Mouse (Mus musculus): ENCODE measurements around the gene Slc12a8. TPM values are rescaled to one million over a fixed set of nuclear protein-coding genes. Genes with fewer than 3 reads are reported as not detected.

The Slc12a8 gene
- polyA plus RNA-seq, 2 experiments from 2014 or later, result 5.0 to 7.0 TPM

DNA sequence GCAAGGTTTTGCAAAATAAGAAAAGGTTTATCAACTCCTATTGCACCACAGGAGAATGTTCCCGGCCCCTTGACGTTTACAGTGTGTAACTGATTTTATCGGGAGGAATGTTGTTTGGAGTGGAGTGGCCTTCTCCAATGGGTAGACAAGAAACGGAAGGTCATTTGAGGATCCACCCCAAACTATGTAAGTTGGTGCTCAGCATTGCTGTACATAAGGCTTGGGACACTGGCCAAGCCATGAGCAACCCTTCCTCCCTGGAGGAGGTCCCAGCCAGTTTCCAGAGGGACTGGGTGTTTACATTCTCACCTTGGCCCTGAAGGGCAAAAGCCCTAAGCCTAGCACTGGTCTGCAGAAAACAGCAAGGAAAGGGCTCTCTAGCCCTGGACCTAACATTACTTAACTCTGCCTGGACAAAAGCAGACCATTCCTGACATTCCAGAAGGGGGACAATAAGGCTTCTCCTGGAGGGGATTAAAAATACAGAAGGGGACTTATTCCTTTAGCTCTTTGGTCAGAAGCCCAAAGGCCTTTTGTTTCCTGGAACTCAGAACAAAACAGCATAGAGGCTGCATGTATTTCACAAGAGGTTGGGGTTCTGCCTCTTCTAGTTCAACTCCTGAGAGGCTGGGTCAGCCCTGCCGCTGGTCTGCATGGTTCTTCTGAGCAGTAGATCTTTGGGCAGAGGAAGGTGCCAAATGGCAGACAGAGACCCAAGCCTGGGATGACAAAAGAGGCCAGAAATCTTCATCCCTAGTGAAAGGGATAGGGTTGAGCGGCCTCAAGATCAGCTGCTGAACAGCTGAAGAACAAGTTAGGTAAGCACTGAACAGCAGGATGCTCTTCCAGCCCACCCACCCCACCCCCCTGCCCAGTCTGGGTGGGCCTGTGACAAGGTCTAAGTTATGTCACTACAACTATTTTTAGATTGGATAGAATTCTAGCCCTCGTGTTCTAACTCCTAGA is 159.5 kb downstream of the Slc12a8 start:
- ATAC-seq, result no peak

DNA sequence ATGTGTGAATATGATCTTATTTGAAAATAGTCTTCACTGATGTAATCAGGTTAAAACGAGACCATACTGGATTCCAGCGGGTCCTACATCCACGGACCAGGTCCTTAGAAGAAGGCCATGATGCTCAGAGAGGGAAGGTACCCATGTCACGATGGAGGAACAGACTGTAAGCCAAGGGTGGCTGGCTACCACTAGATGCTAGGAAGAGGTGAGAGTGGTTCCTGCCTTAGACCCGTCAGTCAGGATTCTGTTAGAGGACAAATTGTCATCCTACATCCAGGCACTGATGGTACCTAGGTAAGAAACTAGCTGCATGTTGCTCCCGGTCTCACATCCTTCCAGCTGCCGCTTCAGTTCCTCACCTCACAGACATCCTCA is 160.2 kb downstream of the Slc12a8 start:
- ATAC-seq, result no peak

DNA sequence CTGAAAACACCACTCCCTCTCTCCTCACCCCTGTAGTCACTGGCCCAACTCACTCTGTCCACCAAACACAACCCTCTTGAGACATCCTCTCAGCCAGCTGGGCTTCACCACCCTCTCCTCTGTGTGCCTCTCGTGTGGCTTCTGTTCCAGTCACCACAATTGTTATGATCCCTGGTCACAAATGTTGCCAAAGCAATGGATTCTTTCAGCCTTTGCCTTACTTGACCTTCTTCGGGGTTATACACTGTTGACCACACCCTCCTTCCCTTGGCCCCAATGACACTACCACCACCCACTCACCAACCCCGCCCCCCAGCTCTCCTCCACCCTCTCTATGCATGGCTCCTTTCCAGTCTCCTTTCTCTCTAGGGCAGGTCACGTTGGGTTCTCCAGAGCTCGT is 160.8 kb downstream of the Slc12a8 start:
- ATAC-seq, result no peak

DNA sequence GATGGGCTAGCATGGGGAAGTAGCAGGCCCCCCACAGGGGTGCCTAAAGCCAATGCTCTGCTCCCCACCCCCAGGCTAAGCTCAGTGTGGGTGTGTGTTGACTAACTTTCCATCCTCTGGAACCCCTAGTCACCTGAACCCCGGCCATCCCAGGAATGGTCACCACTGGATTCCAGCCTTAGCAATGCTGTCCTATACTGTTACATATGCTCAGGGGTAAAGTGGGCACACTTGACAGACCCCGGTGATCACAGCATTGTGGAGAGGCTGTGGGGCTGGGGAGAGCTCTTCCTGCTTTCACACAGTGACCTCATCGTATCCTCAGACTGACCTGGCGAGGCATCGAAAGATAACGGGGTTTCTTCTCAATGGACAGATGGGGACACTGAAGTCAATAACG is 163.1 kb downstream of the Slc12a8 start:
- ATAC-seq, result no peak

DNA sequence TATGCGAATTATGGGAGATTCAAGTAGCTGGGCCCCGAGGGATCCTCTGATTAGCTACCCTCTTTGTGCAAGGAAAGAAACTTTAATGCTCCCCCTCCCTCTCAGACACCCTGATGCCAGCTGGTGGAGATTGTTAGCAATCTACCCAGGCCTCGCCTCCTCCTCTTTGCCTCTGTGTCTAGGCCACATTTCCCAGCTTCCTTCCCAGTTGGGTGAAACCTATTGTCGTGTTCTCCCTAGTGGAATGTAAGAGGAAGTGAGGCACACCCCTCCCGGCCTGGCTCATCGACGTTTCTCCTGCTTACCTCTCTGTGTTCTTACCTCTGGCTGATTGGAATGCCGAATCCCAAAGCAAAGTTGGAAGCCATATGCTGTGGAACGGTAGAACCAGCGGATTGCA is 163.7 kb downstream of the Slc12a8 start:
- ATAC-seq, result no peak

DNA sequence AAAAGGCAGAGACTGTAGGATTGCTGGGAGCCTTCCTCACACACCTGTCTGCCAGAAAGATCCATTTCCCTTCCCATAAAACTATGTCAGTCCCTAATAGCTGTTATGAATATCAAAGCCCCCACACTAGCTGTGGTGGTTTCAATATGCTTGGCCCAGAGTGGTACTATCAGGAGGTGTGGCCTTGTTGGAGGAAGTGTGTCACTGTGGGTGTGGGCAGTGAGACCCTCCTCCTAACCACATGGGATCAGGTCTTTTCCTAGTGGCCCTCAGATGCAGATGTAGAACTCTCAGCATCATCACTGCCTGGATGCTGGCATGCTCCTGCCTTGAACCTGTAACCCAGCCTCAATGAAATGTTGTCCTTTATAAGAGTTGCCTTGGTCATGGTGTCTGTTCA is 164.5 kb downstream of the Slc12a8 start:
- ATAC-seq, result no peak

DNA sequence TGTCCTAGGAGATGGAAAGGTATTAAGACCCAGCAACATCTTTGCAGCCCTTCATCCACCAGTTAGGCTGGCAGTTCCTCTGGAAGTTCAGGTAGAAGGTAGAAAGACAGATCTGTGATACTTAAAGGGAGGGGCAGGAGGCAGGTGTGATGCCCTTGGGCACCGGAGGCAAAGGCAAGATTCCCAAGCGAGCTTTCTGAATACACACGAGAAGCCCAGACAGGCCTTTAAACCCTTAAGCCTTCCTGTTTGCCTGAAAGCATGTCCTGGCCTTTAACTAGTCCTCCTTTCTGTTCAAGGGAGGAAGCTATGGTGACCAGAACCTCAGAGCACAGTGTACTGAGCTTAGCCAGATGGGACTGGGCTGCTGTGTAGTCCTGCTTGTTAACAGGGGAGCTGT is 165.5 kb downstream of the Slc12a8 start:
- ATAC-seq, result no peak

DNA sequence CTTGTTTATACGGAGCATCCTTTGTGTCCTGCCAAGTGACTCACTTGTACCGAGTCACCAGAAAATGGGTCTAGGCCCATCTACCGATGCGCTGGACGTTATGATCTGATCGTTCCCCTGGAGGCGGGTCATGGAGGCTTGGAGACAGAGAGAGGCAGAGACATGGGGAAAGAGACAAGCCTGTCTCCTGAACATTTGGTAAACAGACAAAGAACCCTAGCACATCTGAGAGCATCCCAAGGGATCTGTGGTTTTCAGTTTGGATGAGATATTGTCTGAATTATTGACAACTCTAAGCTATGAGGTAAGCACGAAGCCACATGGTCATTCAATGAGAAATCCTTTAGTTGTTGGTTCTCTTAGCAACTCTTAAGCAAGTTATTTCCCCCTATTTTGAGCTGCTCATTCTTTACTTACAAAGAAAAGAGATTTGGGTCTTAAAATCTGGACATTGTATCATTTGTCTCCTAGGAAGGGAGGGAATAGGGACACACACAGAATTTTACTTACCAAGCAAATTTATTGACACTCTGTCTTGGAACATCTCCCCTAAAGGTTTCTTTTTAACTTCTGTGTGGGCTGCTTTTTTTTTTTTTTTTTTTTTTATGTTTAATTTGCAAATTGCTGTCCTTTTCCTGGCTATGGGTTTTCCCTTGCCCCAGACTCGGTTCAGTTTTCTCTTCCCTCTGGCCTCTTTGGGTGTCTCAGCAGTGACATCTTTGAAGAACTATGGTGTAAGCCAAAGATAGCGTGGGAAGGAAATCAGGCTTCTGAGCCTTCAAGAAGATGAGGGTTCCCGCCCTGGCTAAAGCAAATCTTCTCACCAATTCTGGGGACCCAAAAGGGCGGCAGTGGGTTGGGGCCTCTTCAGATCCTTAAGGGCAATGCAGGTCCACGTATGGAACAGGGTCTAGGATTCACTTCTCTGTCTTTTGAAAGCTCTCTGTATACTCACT is 166.4 kb downstream of the Slc12a8 start:
- ATAC-seq, result peak; percentile 23

DNA sequence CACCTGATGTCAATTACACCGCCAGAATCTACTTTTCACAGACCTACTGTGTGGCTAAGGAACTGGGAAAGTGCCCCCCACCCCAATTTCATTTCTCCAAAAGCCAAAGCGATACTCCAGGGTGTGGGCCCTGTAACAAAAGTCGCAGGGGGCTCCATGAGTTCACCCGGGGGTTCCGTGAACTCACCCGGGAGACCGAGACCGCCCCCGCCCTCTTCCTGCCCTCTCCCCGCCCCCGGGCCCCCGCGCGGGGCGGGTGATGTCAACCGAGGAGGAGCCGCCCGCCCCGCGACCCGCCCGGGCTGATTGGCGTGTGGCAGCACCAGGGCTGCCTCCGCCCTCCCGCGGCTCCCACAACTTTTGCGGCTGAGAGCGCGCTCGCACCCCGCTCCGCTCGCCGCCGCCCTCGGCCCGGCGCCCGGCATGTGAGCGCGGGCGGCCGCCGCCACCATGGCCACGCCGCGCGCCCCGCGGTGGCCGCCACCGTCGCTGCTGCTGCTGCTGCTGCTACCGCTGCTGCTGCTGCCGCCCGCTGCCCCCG is 167.1 kb downstream of the Slc12a8 start, which contains the start of gene Heg1:
Heg1 (plus strand) TSS at position 209 of the 541 bp plus-strand sequence.
- ATAC-seq, result peak; percentile 53

DNA sequence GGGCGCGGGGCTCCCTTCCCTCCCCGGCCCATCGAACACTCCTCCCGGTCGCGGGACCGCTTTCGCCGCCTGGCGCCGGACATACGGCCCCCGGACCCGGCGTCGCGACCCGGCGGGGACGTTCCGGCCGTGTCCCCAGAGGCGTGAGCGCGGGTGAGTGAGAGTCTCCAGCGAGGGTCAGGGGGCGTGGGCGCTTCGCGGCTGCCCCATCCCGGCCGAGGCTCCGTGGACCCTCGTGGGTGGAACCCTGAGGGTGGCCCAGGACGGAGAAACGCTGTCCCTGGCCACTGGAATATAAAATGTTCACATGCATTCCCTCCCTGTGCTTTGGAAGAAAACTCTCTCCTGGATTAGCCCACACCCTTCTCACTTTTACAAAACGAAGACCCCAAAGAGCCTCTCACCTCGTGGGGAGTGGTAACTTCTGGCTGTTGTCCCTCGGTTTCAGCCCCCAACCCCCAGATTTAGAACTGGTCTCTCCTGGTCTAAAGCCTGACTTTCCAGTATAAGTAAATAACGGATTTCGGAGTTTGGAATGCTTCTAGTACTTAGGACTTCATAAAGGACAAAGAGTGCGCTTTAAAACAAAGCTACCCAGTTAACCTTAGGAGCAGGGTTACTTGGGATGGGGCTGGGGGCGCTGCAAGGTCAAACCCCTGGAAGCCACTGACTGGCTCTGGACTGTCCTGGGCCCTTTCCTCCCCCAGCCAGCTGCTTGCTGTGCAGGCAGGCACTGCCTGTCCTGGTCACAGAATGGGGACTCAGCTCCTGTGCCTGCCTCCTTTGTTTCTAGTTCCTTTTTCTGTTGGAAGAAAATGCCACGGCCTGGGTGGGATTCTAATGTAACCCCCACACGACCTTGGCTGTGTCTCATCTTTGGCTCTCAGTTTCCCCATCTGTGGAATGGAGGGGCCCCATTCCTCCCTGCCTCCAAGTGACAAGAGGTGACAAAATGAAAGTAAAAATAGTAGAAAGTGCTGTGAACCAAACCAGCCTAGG is 167.9 kb downstream of the Slc12a8 start:
- peak; percentile 35 for ATAC-seq

DNA sequence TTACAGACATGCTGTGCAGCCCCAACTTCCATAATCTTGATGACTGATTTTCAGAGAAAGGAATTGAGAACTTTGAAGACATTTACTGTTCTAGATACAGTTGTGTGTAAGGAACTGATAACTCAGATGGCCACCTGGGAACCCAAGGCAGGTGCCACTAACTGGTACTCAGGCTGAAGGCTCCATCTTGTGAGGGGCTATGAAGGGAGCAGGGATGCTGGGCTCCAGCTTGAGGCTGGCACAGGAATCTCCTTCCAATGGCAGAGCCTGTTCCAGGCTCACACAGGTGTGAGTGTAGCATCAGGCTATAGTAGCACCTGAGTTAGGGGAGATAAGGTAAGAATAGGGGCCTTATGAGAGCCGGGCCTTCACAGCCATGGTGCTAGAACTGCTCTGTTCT is 168.9 kb downstream of the Slc12a8 start:
- no peak for ATAC-seq

DNA sequence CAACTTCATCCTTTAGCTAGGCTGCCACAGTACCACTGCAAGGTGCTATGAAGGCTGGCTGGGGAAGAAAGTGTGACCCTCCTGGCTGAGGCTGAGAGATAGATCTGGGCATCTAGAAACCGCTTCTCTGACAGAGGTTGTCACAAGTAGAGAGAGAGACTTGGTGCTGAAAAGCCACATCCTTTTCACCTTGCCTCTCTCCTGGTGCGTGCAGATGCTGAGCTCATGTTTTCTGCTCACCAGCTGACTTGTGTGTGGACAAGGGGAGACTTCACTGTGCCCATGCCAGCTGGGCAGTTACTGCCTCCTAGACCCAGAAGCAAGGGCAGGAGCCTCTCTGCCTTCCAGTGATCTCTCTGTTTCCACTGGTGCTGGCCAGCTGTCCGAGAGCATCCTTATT is 170.6 kb downstream of the Slc12a8 start:
- ATAC-seq, result peak; percentile 64

DNA sequence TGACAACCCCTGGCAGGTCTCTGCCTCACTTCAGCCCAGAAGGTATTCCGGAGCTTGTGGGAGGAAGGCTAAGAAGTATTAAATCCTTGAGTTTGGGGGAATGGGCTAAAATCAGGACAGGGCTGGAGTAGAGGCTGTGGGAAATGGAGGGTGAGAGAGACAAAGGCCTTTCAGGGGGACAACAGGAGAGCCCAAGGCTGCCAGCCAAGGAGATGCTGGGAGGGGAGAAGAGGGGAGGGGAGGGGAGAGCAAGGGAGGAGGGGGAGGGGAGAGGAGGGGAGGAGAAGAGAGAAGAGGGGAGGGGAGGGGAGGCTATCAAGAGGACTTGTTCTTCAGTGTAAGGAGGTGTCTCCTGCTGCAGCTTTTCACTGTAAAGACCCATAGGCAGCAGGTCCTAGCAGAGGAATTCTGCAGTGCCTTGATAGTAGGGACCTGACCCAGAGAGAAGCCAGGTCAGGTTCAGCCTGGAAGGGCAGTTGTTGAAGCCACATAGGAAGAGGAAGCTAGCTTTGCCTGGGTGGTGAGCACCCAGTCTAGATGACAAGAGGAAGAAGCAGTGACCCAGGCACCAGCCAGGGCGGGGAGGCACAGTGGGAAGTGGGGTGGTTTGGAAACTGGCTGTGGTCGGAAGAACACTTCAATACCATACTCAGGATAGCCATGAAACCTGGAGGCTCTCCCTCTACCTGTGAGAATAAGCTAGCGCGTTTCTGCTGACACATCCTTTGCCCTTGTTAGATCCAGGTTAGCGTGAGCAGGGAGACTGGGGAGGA is 174.0 kb downstream of the Slc12a8 start:
- peak; percentile 35 for ATAC-seq

DNA sequence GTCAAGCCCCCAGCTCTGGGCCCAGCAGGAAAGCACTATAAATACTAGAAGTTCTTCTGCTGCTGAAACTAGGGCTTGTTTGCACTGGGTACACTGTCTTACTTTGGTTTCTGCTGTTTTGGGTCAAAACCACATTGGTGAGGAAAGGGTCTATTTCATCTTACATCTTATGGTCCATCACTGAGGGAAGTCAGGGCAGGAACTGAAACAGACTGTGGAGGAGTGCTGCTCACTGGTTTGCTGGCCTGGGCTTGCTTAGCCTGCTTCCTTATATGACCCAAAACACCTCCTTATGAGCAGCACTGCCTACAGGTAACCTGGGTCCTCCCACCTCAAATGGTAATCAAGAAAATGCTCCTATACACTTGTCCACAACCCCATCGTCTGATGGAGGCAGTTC is 176.4 kb downstream of the Slc12a8 start:
- ATAC-seq, result no peak

DNA sequence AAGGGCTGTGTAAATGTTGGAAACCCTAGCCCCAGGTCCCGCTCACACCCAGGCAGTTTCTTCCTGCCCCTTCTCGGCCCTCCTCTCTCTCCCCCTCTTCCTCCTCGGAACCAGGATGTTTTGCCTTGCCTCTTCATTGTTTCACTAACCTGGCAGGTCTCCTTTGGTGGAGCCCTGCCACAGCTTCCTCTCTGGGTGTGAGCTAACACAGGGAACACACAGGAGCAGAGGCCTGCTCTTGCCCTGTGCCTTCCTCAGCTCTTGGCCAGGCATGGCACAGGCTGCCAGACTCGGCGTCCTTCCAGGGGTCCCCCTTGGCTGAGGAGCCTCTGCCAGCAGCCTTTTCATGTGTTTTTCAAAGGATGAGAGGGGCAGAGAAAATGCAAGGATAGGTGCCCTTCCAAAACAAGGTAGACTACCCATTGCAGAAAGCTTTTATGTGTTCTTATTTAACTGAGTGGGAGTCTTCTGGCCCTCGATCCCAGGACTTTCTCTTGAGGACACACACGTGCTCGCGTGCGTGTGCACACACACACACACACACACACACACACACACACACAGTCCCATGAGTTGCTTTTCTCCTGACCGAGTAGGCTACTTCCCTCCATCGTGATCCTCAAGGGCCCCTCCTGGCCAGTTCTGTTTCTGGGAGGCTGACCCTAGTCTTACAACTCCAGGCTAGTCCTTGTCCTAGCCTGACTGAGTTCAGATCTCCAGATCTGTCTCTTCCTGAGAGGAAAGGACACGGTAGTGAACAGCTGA is 179.9 kb downstream of the Slc12a8 start:
- no peak for ATAC-seq

DNA sequence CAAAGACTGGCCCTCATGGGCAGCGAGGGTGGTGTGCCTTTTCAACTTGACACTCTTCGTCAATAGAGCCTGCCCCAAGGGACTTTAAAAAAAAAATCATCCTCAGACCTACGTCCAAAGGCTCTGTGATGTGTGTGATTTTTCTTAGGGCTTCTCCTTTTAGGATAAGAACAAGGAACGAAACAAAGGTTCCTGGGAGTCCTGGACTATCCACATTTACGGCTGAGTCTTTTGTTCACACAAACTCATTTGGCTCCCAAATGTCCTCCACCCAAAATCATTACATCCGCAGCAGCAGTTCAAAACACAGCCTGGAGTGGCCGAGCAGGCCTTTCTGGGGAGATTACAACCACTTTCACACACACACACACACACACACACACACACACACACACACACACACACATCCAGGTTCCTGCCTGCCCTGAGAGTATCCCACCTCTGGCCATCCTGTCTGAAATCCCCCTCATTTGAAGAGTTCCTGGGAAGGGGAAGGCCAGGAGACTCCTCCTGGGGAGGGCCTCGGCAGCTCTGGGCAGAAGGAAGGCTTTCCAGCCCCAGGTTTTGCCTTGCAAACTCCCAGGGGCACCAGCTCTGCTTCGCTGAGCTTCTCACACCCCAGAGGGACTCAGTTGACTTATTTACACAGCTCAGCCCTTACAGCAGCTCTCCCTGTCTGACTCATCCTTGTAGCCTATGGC is 180.6 kb downstream of the Slc12a8 start:
- ATAC-seq, result peak; percentile 33

DNA sequence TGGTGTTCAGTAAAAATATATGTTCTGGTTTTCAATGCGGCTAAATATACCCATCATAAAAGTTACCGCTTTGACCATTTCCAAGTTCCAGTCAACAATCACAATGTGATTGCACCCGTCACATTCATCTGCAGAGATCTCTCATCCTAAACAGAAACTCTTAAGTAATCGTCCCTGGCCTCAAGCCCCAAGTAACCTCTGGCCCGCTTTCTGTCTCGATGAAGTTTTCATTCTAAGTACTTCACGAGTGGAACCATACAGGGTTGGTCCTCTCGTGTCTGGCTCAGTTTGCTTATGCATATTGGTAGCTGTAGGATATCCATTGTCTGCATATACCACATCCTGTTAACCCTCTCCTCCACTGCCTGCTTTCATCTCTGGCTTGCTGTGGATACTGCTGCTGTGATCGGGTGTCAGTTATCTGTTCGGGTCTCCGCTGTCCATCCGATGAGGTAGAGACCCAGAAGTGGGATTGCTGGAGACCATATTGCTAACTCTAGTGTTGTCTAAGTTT is 181.2 kb downstream of the Slc12a8 start:
- peak; percentile 91 for ATAC-seq

DNA sequence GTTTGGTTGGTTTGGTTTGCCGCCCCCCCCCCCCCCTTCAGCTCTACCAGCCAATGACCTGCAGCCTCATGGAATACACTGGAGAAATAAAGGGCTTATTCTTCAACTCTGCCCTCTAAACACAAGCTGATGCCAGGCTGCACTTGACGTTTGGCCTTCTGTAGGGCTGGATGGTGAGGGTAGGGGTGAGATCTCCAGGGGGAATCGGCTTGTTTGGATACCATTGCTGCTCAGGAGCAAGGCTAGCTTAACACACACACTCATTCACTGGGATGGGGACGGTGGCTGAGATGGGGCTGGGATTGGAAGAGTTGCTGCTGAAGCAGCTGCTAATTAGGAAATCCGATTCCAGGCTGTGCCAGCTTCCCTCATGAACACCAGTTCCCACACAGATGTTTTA is 183.5 kb downstream of the Slc12a8 start:
- ATAC-seq, result no peak

DNA sequence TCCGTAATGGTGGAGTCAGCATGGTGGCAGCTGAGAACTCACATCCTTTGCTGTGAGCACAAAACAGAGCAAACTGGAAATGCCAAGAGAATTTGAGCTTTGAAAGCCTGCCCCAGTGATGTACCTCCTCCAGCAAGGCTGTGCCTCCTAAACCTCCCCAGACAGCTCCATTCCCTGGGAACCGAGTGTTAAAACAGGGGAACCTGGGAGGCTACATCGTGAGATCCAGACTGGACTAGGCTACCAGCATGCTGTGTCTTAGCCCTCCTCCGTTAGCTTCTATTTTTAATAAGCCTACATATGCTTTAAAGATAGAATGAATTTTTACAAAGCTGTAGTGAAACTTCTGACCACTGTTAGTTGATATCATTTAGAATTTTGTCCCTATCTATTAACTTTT is 184.7 kb downstream of the Slc12a8 start:
- ATAC-seq, result no peak
